Mouse (Mus musculus) activated CD4-positive, CD25-positive, alpha-beta regulatory T cell (primary cell): ENCODE data around the gene Tbr1. TPM values are rescaled to one million over a fixed set of nuclear protein-coding genes. Genes with fewer than 3 reads are reported as not detected.

Source experiments
- polyA plus RNA-seq, 2 experiments: library from polyadenylated mRNA; unstranded; fragments of 100-300 nt; shearing (Covaris generic); gene quantifications; one replicate each; pipeline ENCODE4 v1.2.1; 2017

Tbr1 gene
- under 1 TPM in 1 of 2 experiments, not detected in 1; 0.52 TPM for polyA plus RNA-seq

GRCm38 (mm10) chr2:61802656-61803251 lies at the start of gene Tbr1:
Tbr1 (plus strand) TSS chr2:61802930.

Other genes starting within 250 kb of the Tbr1 start
- gene Tank, start 224.3 kb upstream of the Tbr1 start, polyA plus RNA-seq = 100 to 1,000 TPM; 159 to 165 TPM
- gene Psmd14, start 91.2 kb upstream of the Tbr1 start, polyA plus RNA-seq = 100 to 1,000 TPM; 187 to 220 TPM
- gene Slc4a10, start 243.5 kb downstream of the Tbr1 start, polyA plus RNA-seq = 1 to 10 TPM in 1 of 2 experiments, under 1 TPM in 1; 0.19 to 1.1 TPM